Mouse (Mus musculus): ENCODE data around the gene Olfr1535. TPM values are rescaled to one million over a fixed set of nuclear protein-coding genes. Genes with fewer than 3 reads are reported as not detected.

The Olfr1535 gene
- not detected for total RNA-seq (2021)

- DNase-seq = no peak
Observed at GRCm38 (mm10) chr13:21559793-21560192, at the start of gene Olfr1535. Gene Olfr1535, minus strand, starts transcription at chr13:21559893.

- DNase-seq = no peak
Observed at GRCm38 (mm10) chr13:21591618-21592017, 31.9 kb upstream of the Olfr1535 start.

GRCm38 (mm10) chr13:21581659-21582058, 22.0 kb upstream of the Olfr1535 start, which contains the start of gene Olfr1364:
Gene Olfr1364, minus strand, starts transcription at chr13:21581759.
- no peak for DNase-seq

GRCm38 (mm10) chr13:21550416-21551110, 9.1 kb downstream of the Olfr1535 start:
- DNase-seq = no peak

- DNase-seq = no peak
Observed at GRCm38 (mm10) chr13:21549487-21549886, 10.2 kb downstream of the Olfr1535 start.

- no peak for DNase-seq
Observed at GRCm38 (mm10) chr13:21542708-21543107, 17.0 kb downstream of the Olfr1535 start, which contains the start of gene Olfr1366. Gene Olfr1366, minus strand, starts transcription at chr13:21542808.

- peak; percentile 88 to 91 for DNase-seq
Observed at GRCm38 (mm10) chr13:21530781-21531201, 28.9 kb downstream of the Olfr1535 start, which contains the start of gene Zkscan8. Gene Zkscan8, minus strand, starts transcription at chr13:21531120.

GRCm38 (mm10) chr13:21530136-21530535, 29.6 kb downstream of the Olfr1535 start:
- DNase-seq = no peak

- DNase-seq = peak; percentile 71 to 80
Observed at GRCm38 (mm10) chr13:21506221-21506649, 53.5 kb downstream of the Olfr1535 start.

Other genes with a start within 250 kb of the Olfr1535 start
- gene Gpx6, start 247.8 kb downstream of the Olfr1535 start, total RNA-seq (2021) = not detected
- not detected for gene Olfr1367, start 213.0 kb downstream of the Olfr1535 start, total RNA-seq (2021)
- 1 to 10 TPM; 8.4 to 9.9 TPM for gene Zscan12, start 197.1 kb downstream of the Olfr1535 start, total RNA-seq (2021)
- 10 to 100 TPM; 39.7 to 46.2 TPM for gene Zkscan3, start 157.1 kb downstream of the Olfr1535 start, total RNA-seq (2021)
- gene Pgbd1, start 118.8 kb downstream of the Olfr1535 start, total RNA-seq (2021) = 1 to 10 TPM; 1.1 to 1.5 TPM
- 10 to 100 TPM; 52.3 to 53.5 TPM for gene Zscan26, start 106.2 kb downstream of the Olfr1535 start, total RNA-seq (2021)
- 1 to 10 TPM in 1 of 2 experiments, under 1 TPM in 1; 0.78 to 1.2 TPM for gene Nkapl, start 91.4 kb downstream of the Olfr1535 start, total RNA-seq (2021)
- 1 to 10 TPM; 6.1 to 7.0 TPM for gene Zkscan4, start 81.0 kb downstream of the Olfr1535 start, total RNA-seq (2021)
- gene Gm10065, start 80.5 kb downstream of the Olfr1535 start, total RNA-seq (2021) = not detected
- gene AK157302, start 64.7 kb downstream of the Olfr1535 start, total RNA-seq (2021) = 10 to 100 TPM; 21.6 to 23.2 TPM
- 10 to 100 TPM; 49.1 to 63.4 TPM for gene Gm11273, start 58.5 kb downstream of the Olfr1535 start, total RNA-seq (2021)
- gene Zkscan8, start 28.8 kb downstream of the Olfr1535 start, total RNA-seq (2021) = 10 to 100 TPM; 18.3 to 19.9 TPM
- not detected for gene Olfr1366, start 17.1 kb downstream of the Olfr1535 start, total RNA-seq (2021)
- not detected for gene Olfr1364, start 21.9 kb upstream of the Olfr1535 start, total RNA-seq (2021)
- not detected for gene Olfr1362, start 54.1 kb upstream of the Olfr1535 start, total RNA-seq (2021)
- not detected for gene Olfr11, start 82.6 kb upstream of the Olfr1535 start, total RNA-seq (2021)
- not detected for gene Olfr1361, start 103.5 kb upstream of the Olfr1535 start, total RNA-seq (2021)
- gene Olfr1360, start 117.5 kb upstream of the Olfr1535 start, total RNA-seq (2021) = not detected
- gene Olfr1359, start 138.2 kb upstream of the Olfr1535 start, total RNA-seq (2021) = not detected
- gene Hist1h2bl, start 156.2 kb upstream of the Olfr1535 start, total RNA-seq (2021) = 10 to 100 TPM; 20.4 to 37.0 TPM
- 10 to 100 TPM; 37.8 to 44.6 TPM for gene Hist1h2ai, start 156.5 kb upstream of the Olfr1535 start, total RNA-seq (2021)
- 10 to 100 TPM; 57.9 to 69.3 TPM for gene Hist1h3h, start 157.8 kb upstream of the Olfr1535 start, total RNA-seq (2021)
- gene Hist1h2bm, start 162.2 kb upstream of the Olfr1535 start, total RNA-seq (2021) = 1 to 10 TPM; 4.3 to 6.2 TPM
- 10 to 100 TPM; 15.7 to 17.9 TPM for gene Hist1h4j, start 175.2 kb upstream of the Olfr1535 start, total RNA-seq (2021)
- gene Hist1h4k, start 190.6 kb upstream of the Olfr1535 start, total RNA-seq (2021) = 100 to 1,000 TPM; 266 to 292 TPM
- gene Hist1h2ak, start 193.9 kb upstream of the Olfr1535 start, total RNA-seq (2021) = 10 to 100 TPM; 13.2 to 18.7 TPM
- 10 to 100 TPM in 1 of 2 experiments, 1 to 10 TPM in 1; 5.4 to 10.8 TPM for gene Hist1h2bn, start 194.2 kb upstream of the Olfr1535 start, total RNA-seq (2021)
- gene Hist1h1b, start 220.7 kb upstream of the Olfr1535 start, total RNA-seq (2021) = 1 to 10 TPM; 6.4 to 8.5 TPM
- 10 to 100 TPM; 56.6 to 72.6 TPM for gene Hist1h3i, start 223.5 kb upstream of the Olfr1535 start, total RNA-seq (2021)
- gene Hist1h2an, start 227.3 kb upstream of the Olfr1535 start, total RNA-seq (2021) = 1 to 10 TPM in 1 of 2 experiments, not detected in 1; 2.6 TPM
- gene Hist1h2bp, start 227.6 kb upstream of the Olfr1535 start, total RNA-seq (2021) = 10 to 100 TPM in 1 of 2 experiments, 1 to 10 TPM in 1; 7.8 to 11.4 TPM